Mouse (Mus musculus) layer of hippocampus, adult 18-20 months (tissue): ENCODE results near the gene Lrrc4c. TPM values are rescaled to one million over a fixed set of nuclear protein-coding genes. Genes with fewer than 3 reads are reported as not detected.

Source experiments
- DNase-seq, 2 experiments: peaks; one replicate each; pipeline ENCODE4 v3.0.0; 2022; ENCODE audit warnings: low spot score in 2 of 2
- total RNA-seq, 2 experiments: library from RNA; stranded (reverse); gene quantifications; 2 replicates each; pipeline ENCODE4 v1.2.3; 2021

Gene Lrrc4c
- total RNA-seq, 2 experiments from 2014 or later: 65.9 to 68.8 TPM

GRCm38 (mm10) chr2:97196968-97197606 lies 879.1 kb downstream of the Lrrc4c start:
- no peak for DNase-seq

- peak; percentile 8 to 34 for DNase-seq
Measured at GRCm38 (mm10) chr2:97232966-97233365, 915.0 kb downstream of the Lrrc4c start.

GRCm38 (mm10) chr2:97234074-97234473 lies 916.1 kb downstream of the Lrrc4c start:
- no peak for DNase-seq

- no peak for DNase-seq
Measured at GRCm38 (mm10) chr2:97274651-97275050, 956.7 kb downstream of the Lrrc4c start.

GRCm38 (mm10) chr2:97284986-97285385 lies 967.0 kb downstream of the Lrrc4c start:
- DNase-seq: no peak

- DNase-seq: peak in 1 of 2 experiments; percentile 6
Measured at GRCm38 (mm10) chr2:97294216-97294615, 976.2 kb downstream of the Lrrc4c start.

GRCm38 (mm10) chr2:97299704-97300103 lies 981.7 kb downstream of the Lrrc4c start:
- DNase-seq: peak in 1 of 2 experiments; percentile 30

GRCm38 (mm10) chr2:97318008-97318407 lies 1000.0 kb downstream of the Lrrc4c start:
- DNase-seq: no peak

GRCm38 (mm10) chr2:97318536-97318935 lies 1000.6 kb downstream of the Lrrc4c start:
- DNase-seq: no peak

GRCm38 (mm10) chr2:97332084-97332682 lies 1014.2 kb downstream of the Lrrc4c start:
- DNase-seq: no peak

GRCm38 (mm10) chr2:97339627-97340026 lies 1021.7 kb downstream of the Lrrc4c start:
- no peak for DNase-seq

- no peak for DNase-seq
Measured at GRCm38 (mm10) chr2:97361235-97361634, 1043.3 kb downstream of the Lrrc4c start.

GRCm38 (mm10) chr2:97369978-97370377 lies 1052.0 kb downstream of the Lrrc4c start:
- no peak for DNase-seq

- no peak for DNase-seq
Measured at GRCm38 (mm10) chr2:97391437-97391836, 1073.5 kb downstream of the Lrrc4c start.

- DNase-seq: no peak
Measured at GRCm38 (mm10) chr2:97391876-97392275, 1073.9 kb downstream of the Lrrc4c start.

- no peak for DNase-seq
Measured at GRCm38 (mm10) chr2:97413066-97413465, 1095.1 kb downstream of the Lrrc4c start.

GRCm38 (mm10) chr2:97414416-97415362 lies 1096.7 kb downstream of the Lrrc4c start:
- peak; percentile 8 to 49 for DNase-seq

- no peak for DNase-seq
Measured at GRCm38 (mm10) chr2:97434140-97434539, 1116.2 kb downstream of the Lrrc4c start.

- no peak for DNase-seq
Measured at GRCm38 (mm10) chr2:97435616-97436015, 1117.6 kb downstream of the Lrrc4c start.

GRCm38 (mm10) chr2:97437767-97438166 lies 1119.8 kb downstream of the Lrrc4c start:
- DNase-seq: no peak

- no peak for DNase-seq
Measured at GRCm38 (mm10) chr2:97463573-97463972, 1145.6 kb downstream of the Lrrc4c start.
